Mouse (Mus musculus): ENCODE measurements around the gene Tbc1d1. TPM values are rescaled to one million over a fixed set of nuclear protein-coding genes. Genes with fewer than 3 reads are reported as not detected.

Gene Tbc1d1
- total RNA-seq, 1 experiment: 31.1 TPM

DNA sequence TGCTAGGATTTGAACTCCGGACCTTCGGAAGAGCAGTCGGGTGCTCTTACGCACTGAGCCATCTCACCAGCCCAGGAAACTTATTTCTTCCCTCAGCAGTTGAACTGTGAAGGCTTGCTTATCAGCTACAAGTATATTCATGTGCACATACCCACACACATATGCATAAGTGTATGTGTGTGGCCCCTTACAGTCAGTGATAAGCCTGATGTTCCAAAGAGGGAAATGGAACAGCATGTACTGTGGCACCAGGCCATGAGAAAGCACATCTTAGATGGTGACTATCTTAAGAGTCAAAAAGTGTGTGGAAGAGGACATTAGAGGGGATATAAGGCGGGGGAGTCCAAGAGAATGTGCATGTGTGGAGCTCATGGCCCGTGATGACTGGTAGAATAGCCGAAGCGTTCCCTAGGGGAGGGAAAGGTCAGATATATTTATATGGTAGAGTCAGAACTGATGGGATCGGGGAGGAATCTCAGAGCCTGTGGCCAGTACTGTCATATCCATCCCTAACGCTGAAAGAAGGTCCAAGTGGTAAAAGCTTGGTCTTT, 13.0 kb downstream of the Tbc1d1 start:
- TF ChIP-seq ZC3H11A (IDR thresholded peaks at IDR 0.05; ENCODE audit: borderline replicate concordance, low read depth, low read length) (no peak), CHD2 (IDR thresholded peaks at IDR 0.05; ENCODE audit: low read depth, low read length) (no peak), ZNF384 (IDR thresholded peaks at IDR 0.05; ENCODE audit: low read depth, low read length) (no peak), HCFC1 (IDR thresholded peaks at IDR 0.05; ENCODE audit: borderline replicate concordance, insufficient read depth, low read length) (no peak), MAFK (IDR thresholded peaks at IDR 0.05; ENCODE audit: insufficient read depth, low read depth, low read length) (no peak)
- Histone ChIP-seq H3K9me3 (ENCODE audit: control insufficient read depth, insufficient read depth, low read depth, low read length) (no peaks in the 10 kb centered on the region), H3K9ac (ENCODE audit: insufficient read depth, low read depth, low read length, poor library complexity, severe bottlenecking) (no peak overlapping the region), H3K36me3 (ENCODE audit: control insufficient read depth, insufficient read depth, low read length, poor library complexity, severe bottlenecking) (no peaks in the 10 kb centered on the region), H3K4me1 (ENCODE audit: control insufficient read depth in 2 of 2, insufficient read depth in 2 of 2, low read length in 2 of 2, poor library complexity in 1 of 2) (peaks cover 0 to 5% of the 10 kb centered on the region in 2 experiments; a peak in 1 of 4 replicates), H3K4me3 (ENCODE audit: insufficient read depth in 1 of 2, low read depth in 1 of 2, low read length in 2 of 2, poor library complexity in 1 of 2, severe bottlenecking in 1 of 2) (no peak overlapping the region), H3K27ac (ENCODE audit: insufficient read depth, low read depth, low read length, poor library complexity, severe bottlenecking) (no peak overlapping the region)
- no peak for DNase-seq (ENCODE audit: low read depth, low spot score)
- in situ Hi-C loops (cut with MboI; ENCODE audit: low sequenced_read_pairs in 2 of 2, unreplicated experiment in 2 of 2): no loop called here

- H3K4me3 ChIP-seq (ENCODE audit: insufficient read depth in 1 of 2, low read depth in 1 of 2, low read length in 2 of 2, poor library complexity in 1 of 2, severe bottlenecking in 1 of 2): no peak overlapping the region
- no peak overlapping the region for H3K27ac ChIP-seq (ENCODE audit: insufficient read depth, low read depth, low read length, poor library complexity, severe bottlenecking)
- TF ChIP-seq ZNF384 (IDR thresholded peaks at IDR 0.05; ENCODE audit: low read depth, low read length): no peak
- H3K9me3 ChIP-seq (ENCODE audit: control insufficient read depth, insufficient read depth, low read depth, low read length): no peaks in the 10 kb centered on the region
- DNase-seq (ENCODE audit: low read depth, low spot score): no peak
- H3K9ac ChIP-seq (ENCODE audit: insufficient read depth, low read depth, low read length, poor library complexity, severe bottlenecking): no peak overlapping the region
- peaks cover 0 to 8% of the 10 kb centered on the region in 2 experiments; a peak in 1 of 4 replicates for H3K4me1 ChIP-seq (ENCODE audit: control insufficient read depth in 2 of 2, insufficient read depth in 2 of 2, low read length in 2 of 2, poor library complexity in 1 of 2)
- in situ Hi-C loops (cut with MboI; ENCODE audit: low sequenced_read_pairs in 2 of 2, unreplicated experiment in 2 of 2): no loop called here
- no peaks in the 10 kb centered on the region for H3K36me3 ChIP-seq (ENCODE audit: control insufficient read depth, insufficient read depth, low read length, poor library complexity, severe bottlenecking)
These were observed 16.8 kb downstream of the Tbc1d1 start for GRCm38 (mm10) chr5:64172884-64173283.

GRCm38 (mm10) chr5:64173302-64173701, 17.2 kb downstream of the Tbc1d1 start:
- H3K4me1 ChIP-seq (ENCODE audit: control insufficient read depth in 2 of 2, insufficient read depth in 2 of 2, low read length in 2 of 2, poor library complexity in 1 of 2): peaks cover 0 to 8% of the 10 kb centered on the region in 2 experiments; a peak in 1 of 4 replicates
- in situ Hi-C loops (cut with MboI; ENCODE audit: low sequenced_read_pairs in 2 of 2, unreplicated experiment in 2 of 2): no loop called here

GRCm38 (mm10) chr5:64174429-64174935, 18.4 kb downstream of the Tbc1d1 start:
- H3K9ac ChIP-seq (ENCODE audit: insufficient read depth, low read depth, low read length, poor library complexity, severe bottlenecking): no peak overlapping the region
- TF ChIP-seq MAFK (IDR thresholded peaks at IDR 0.05; ENCODE audit: insufficient read depth, low read depth, low read length) (no peak), HCFC1 (IDR thresholded peaks at IDR 0.05; ENCODE audit: borderline replicate concordance, insufficient read depth, low read length) (no peak), ZNF384 (IDR thresholded peaks at IDR 0.05; ENCODE audit: low read depth, low read length) (no peak), ZC3H11A (IDR thresholded peaks at IDR 0.05; ENCODE audit: borderline replicate concordance, low read depth, low read length) (no peak), CHD2 (IDR thresholded peaks at IDR 0.05; ENCODE audit: low read depth, low read length) (no peak)
- no peak overlapping the region for H3K27ac ChIP-seq (ENCODE audit: insufficient read depth, low read depth, low read length, poor library complexity, severe bottlenecking)
- no peak for DNase-seq (ENCODE audit: low read depth, low spot score)
- no peaks in the 10 kb centered on the region for H3K36me3 ChIP-seq (ENCODE audit: control insufficient read depth, insufficient read depth, low read length, poor library complexity, severe bottlenecking)
- H3K4me3 ChIP-seq (ENCODE audit: insufficient read depth in 1 of 2, low read depth in 1 of 2, low read length in 2 of 2, poor library complexity in 1 of 2, severe bottlenecking in 1 of 2): no peak overlapping the region
- peaks cover 0 to 8% of the 10 kb centered on the region in 2 experiments; a peak in 1 of 4 replicates for H3K4me1 ChIP-seq (ENCODE audit: control insufficient read depth in 2 of 2, insufficient read depth in 2 of 2, low read length in 2 of 2, poor library complexity in 1 of 2)
- H3K9me3 ChIP-seq (ENCODE audit: control insufficient read depth, insufficient read depth, low read depth, low read length): no peaks in the 10 kb centered on the region
- in situ Hi-C loops (cut with MboI; ENCODE audit: low sequenced_read_pairs in 2 of 2, unreplicated experiment in 2 of 2): no loop called here

More at GRCm38 (mm10) chr5:64173302-64173701, 17.2 kb downstream of the Tbc1d1 start:
- no peaks in the 10 kb centered on the region for H3K36me3 ChIP-seq (ENCODE audit: control insufficient read depth, insufficient read depth, low read length, poor library complexity, severe bottlenecking)
- DNase-seq (ENCODE audit: low read depth, low spot score): no peak
- H3K4me3 ChIP-seq (ENCODE audit: insufficient read depth in 1 of 2, low read depth in 1 of 2, low read length in 2 of 2, poor library complexity in 1 of 2, severe bottlenecking in 1 of 2): no peak overlapping the region
- H3K9me3 ChIP-seq (ENCODE audit: control insufficient read depth, insufficient read depth, low read depth, low read length): no peaks in the 10 kb centered on the region
- no peak for TF ChIP-seq CHD2 (IDR thresholded peaks at IDR 0.05; ENCODE audit: low read depth, low read length)
- no peak for TF ChIP-seq MAFK (IDR thresholded peaks at IDR 0.05; ENCODE audit: insufficient read depth, low read depth, low read length)
- TF ChIP-seq HCFC1 (IDR thresholded peaks at IDR 0.05; ENCODE audit: borderline replicate concordance, insufficient read depth, low read length): no peak
- no peak for TF ChIP-seq ZNF384 (IDR thresholded peaks at IDR 0.05; ENCODE audit: low read depth, low read length)
- no peak for TF ChIP-seq ZC3H11A (IDR thresholded peaks at IDR 0.05; ENCODE audit: borderline replicate concordance, low read depth, low read length)
- no peak overlapping the region for H3K27ac ChIP-seq (ENCODE audit: insufficient read depth, low read depth, low read length, poor library complexity, severe bottlenecking)
- no peak overlapping the region for H3K9ac ChIP-seq (ENCODE audit: insufficient read depth, low read depth, low read length, poor library complexity, severe bottlenecking)

- H3K4me1 ChIP-seq (ENCODE audit: control insufficient read depth in 2 of 2, insufficient read depth in 2 of 2, low read length in 2 of 2, poor library complexity in 1 of 2): peaks cover 2 to 4% of the 10 kb centered on the region in 2 experiments; a peak in 2 of 4 replicates
- no peak overlapping the region for H3K27ac ChIP-seq (ENCODE audit: insufficient read depth, low read depth, low read length, poor library complexity, severe bottlenecking)
- in situ Hi-C loops (cut with MboI; ENCODE audit: low sequenced_read_pairs in 2 of 2, unreplicated experiment in 2 of 2): no loop called here
- TF ChIP-seq HCFC1 (IDR thresholded peaks at IDR 0.05; ENCODE audit: borderline replicate concordance, insufficient read depth, low read length): no peak
- no peak for TF ChIP-seq MAFK (IDR thresholded peaks at IDR 0.05; ENCODE audit: insufficient read depth, low read depth, low read length)
- TF ChIP-seq ZC3H11A (IDR thresholded peaks at IDR 0.05; ENCODE audit: borderline replicate concordance, low read depth, low read length): no peak
- TF ChIP-seq ZNF384 (IDR thresholded peaks at IDR 0.05; ENCODE audit: low read depth, low read length): no peak
- no peak for TF ChIP-seq CHD2 (IDR thresholded peaks at IDR 0.05; ENCODE audit: low read depth, low read length)
- no peaks in the 10 kb centered on the region for H3K36me3 ChIP-seq (ENCODE audit: control insufficient read depth, insufficient read depth, low read length, poor library complexity, severe bottlenecking)
- no peak overlapping the region for H3K4me3 ChIP-seq (ENCODE audit: insufficient read depth in 1 of 2, low read depth in 1 of 2, low read length in 2 of 2, poor library complexity in 1 of 2, severe bottlenecking in 1 of 2)
- DNase-seq (ENCODE audit: low read depth, low spot score): no peak
- H3K9me3 ChIP-seq (ENCODE audit: control insufficient read depth, insufficient read depth, low read depth, low read length): no peaks in the 10 kb centered on the region
- H3K9ac ChIP-seq (ENCODE audit: insufficient read depth, low read depth, low read length, poor library complexity, severe bottlenecking): no peak overlapping the region
These were observed 24.4 kb downstream of the Tbc1d1 start for GRCm38 (mm10) chr5:64180548-64180947.

All from ES-E14 (cell line).